Mouse (Mus musculus) T-helper 2 cell (primary cell): Measurements from ENCODE around the gene Nf1.

ENCODE experiments used
- in situ Hi-C: fragments of 300-600 bp; cut with MboI, MseI; formaldehyde crosslinking; loops from one replicate; pipeline ENCODE4 v1.15.1; 2025; ENCODE audit warnings: high pct_unique_total_duplicates

The Nf1 gene

DNA sequence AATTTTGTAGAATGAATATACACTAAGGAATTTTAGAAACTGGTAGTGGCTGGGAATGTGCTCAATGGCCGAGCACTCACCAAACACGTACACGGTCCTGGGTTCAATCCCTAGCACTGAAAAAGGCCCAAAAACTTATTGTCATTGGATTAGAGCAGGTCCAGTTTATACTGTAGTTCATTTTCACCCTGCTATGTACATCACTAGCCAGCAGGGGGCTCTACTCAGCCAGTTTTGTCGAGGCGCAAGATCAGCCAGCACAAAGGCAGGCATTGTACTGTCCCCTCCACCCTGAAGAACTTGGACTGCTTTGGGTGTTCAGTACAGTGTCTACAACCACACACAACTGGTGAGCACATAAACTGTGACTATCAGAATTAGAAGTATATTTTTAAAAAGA is 244.7 kb downstream of the Nf1 start:
- in situ Hi-C loops = loop anchor here (10.0 kb wide), 1 partner anchor 331 kb away; no protein-coding TSS in a partner anchor

DNA sequence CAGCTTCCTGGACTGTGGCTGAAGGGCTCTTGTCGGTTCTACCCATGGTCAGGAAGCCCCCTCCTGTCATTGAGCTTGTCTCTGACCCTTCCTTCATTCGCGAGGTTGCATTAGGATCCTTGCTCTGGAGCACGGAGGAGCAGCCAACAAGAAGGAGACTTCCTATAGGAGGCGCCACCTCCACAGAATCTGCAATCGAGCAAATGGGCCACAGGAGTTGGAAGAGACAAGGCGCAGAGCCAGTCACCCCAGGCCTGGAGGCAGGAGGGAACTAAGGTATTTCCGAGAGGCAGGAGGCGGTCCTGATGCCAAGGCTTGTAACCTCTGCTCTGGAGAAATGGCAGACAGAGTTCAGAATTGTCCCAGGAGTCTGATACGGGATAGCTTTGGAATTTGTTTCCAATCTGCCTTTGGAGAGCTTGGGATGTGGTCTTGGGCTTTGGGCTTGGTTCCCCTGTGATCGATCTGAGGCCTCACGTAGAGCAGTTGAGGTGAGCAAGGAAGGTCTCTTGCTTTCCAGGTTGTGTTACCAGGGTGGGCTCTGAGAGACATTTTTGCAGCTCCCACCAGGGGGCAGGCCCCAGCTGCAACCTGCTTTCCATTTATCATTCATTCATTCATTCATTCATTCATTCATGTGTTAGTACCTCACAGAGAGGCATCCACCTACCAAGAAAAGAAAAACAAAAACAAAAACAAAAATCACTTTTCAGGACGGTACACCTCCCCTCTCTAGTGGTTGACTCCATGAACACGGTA is 250.0 kb downstream of the Nf1 start:
- in situ Hi-C loops = loop anchor here (5.0 to 10.0 kb wide), 2 partner anchors 98 to 325 kb away; no protein-coding TSS in a partner anchor

DNA sequence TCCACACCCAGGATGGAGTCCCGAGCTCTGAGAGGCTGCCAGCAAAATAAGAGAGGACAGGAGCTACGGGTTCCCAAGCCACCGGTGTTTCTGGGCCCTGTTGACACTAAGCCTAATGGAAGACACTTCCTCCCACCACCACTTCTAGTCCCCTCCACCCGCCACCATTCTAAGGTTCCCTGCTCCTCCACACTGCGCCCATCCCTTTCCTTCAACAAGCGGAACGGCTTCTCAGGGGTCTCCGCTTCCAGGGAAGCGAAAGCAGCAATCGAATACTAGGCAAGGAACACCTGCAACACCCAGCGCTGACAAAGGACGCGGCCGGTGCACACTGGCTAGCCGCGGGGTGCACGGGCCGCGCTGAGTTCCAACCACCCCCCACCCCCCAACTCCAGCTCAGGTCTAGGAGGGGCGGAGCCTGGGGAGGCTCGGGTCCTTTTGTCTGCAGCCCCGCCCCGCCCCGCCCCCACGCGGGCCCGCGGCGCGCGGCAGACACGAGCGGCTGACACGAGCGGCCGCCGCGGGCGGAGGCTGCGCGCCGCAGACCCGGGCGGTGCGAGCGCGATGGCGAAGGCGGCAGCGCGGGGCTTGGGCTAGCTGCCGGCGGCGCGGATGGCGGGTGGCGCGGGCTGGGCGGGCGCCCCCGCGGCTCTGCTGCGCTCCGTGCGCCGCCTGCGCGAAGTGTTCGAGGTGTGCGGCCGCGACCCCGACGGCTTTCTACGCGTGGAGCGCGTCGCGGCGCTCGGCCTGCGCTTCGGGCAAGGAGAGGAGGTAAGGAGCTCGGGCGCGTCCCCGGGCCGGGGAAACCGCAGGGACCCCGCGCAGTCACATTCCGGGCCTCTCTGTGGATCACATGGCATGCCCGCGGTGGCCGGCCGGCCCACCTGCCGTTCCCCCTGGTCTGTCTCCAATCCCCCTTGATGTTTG is 251.4 kb downstream of the Nf1 start, which contains the start of gene Rab11fip4:
TSS of gene Rab11fip4 (plus strand) at position 549 of the 927 bp plus-strand sequence.
- in situ Hi-C loops = no loop called here

- in situ Hi-C loops = no loop called here
These were observed 252.1 kb downstream of the Nf1 start for GRCm38 (mm10) chr11:79591591-79591975.

- in situ Hi-C loops = no loop called here
These were observed 254.0 kb downstream of the Nf1 start for GRCm38 (mm10) chr11:79593495-79593894.

DNA sequence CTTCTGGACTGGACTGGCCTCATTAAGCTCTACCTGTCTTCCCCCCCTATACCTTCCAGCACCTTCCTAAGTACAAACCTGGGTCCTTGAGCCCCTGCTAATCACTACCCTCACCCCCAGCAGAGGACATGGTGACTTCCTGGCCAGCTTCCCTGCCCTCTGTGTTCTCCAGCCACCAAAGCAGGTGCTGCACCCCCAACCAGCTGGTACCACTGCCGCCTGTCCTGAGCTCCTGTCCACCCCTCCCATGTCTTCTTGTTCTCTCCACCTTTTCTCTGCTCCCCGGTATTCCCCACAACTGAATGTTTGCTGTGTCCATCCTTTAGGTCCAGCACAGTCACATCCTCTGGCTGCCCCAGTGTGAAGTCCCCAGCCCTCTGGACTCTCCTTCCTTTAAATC is 271.0 kb downstream of the Nf1 start:
- in situ Hi-C loops = no loop called here

GRCm38 (mm10) chr11:79611011-79611666 is 271.6 kb downstream of the Nf1 start:
- in situ Hi-C loops = no loop called here

- in situ Hi-C loops = no loop called here
These were observed 272.6 kb downstream of the Nf1 start for GRCm38 (mm10) chr11:79612046-79612600.

DNA sequence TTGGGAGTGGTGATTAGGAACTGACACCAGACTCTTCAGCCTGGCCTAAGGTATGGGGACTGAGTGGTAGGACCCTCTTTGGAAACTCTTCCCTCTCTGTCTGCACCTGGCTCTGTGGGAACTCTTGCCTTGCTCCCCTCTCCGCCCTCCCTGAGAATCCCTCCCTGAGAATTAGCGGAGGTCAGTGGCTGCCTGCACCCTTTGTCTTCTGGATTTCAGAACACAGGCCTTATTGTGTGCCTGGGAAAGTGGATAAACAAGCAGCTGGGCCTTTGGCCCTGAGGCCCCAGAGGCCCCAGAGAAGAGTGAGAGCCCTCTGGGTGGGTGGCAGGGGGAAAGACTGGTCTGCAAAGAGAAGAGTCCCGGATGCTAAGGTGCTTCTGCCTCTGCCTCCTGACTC is 273.6 kb downstream of the Nf1 start:
- in situ Hi-C loops = no loop called here

DNA sequence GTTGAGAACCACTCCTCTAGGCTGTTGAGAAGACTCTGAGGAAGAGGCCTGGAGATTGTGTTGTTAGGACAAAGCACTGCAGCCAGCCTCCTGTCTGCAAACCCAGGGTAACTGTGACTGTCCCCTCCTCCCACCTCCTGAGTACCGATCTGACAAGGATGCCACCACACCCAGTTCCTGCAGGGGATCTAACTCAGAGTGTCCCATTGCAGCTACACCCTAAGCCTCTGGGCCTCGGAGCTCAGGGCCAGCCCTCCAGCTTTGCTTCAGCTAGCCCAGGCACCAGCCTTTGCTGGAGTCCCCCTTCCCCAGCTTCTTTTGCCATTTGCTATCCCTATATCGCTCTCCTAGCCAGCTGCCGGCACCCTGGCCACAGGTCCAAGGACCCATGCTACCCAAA is 274.2 kb downstream of the Nf1 start:
- in situ Hi-C loops = no loop called here

DNA sequence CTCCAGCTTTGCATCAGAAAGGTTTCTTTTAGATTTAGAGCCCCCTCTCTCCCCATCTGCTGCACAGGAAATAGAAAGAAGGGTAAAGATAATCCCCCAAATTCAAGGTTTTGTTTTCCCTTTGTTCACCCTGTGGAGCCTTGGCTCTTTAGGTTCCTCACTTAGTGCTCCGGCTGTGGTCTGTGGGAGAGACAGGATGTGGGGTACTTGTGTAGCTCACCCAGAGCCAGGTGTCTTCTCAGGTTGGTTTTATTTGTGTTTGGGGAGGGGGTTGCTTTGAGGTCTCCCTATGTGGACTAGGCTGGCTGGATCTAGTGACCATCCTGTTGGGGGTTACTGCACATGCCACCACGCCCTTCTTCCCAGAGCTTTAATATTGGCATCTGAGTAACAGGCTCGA is 275.4 kb downstream of the Nf1 start:
- in situ Hi-C loops = no loop called here

DNA sequence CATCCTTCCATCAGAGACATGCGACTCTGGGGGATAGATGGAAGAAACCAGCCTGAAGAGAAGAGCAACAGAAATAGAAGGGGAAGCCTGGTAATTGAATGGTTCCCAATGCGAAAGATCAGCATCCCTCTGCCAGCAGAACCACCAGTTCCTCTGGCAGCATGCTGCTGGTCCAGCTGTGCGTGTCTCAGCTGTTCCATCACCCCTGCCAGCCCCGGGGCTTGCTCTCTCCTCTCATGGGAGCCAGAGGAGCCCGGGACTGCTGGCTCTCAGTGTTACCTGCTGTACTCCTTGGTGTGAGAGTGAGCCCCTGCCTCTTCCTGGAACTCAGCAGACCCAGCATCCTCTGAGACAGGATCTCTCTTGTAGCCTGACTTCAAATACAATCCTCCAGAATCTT is 276.4 kb downstream of the Nf1 start:
- in situ Hi-C loops = no loop called here

DNA sequence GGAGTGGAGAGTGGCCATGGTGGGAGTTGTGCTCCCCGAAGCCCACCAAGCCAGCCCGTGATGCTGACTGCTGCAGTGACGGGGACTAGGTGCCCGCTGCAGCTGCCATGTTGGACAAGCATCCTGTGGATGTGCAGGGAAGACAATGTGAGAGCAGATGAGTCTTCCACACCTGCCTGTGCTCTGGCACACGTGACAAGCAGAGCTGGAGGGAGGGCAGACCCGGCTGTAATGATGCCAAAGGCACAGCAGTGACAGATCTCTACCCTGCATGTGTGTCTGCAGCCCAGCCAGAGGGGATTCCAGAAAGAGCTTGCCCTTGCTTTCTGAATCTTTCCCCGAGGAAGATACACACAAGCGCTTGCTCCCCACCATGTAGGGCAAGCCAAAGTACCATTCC is 278.5 kb downstream of the Nf1 start:
- in situ Hi-C loops = no loop called here

DNA sequence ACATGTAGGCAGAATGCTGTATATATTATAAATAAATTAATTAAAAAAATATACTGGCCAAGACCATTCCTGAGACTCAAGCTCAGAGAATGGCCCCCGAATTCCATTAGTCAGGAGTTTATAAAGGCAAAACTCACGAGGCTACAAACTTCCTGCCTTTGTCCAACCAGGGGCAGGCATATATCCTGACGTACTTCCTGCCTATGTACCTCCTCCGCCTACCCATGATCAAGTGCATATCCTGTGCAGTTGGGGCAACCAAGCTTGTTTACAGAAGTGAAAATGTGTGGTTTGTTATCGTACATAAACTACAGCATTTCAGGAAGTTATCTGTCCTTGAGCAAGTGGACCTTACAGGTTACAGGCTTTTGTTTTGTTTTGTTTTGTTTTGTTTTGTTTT is 283.5 kb downstream of the Nf1 start:
- in situ Hi-C loops = no loop called here

- in situ Hi-C loops = no loop called here
These were observed 285.4 kb downstream of the Nf1 start for GRCm38 (mm10) chr11:79624801-79625302.

DNA sequence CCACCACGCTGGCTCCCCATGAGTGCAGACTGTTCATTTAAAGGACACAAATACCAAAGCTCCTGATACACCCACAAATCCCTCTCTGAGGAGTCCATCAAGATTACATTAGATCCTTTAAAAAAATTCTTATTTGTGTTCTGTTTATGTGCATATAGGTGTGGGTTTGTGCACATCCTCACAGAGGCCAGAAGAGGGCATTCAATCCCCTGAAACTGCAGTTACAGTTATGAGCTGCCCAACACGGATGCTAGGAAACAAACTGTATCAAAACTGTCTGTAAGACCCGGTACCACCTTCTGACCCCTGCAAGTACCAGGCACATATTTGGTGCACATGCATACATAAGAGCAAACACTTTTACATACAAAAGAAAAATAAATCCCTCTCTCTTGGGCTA is 289.2 kb downstream of the Nf1 start:
- in situ Hi-C loops = no loop called here

- in situ Hi-C loops = no loop called here
These were observed 290.4 kb downstream of the Nf1 start for GRCm38 (mm10) chr11:79629752-79630374.

- in situ Hi-C loops = no loop called here
These were observed 291.0 kb downstream of the Nf1 start for GRCm38 (mm10) chr11:79630521-79630920.
